Mouse (Mus musculus): ENCODE measurements around the gene Gpbp1.
A peak's percentile ranks its signal among the peaks of the same experiment; 100 is the strongest.

Gpbp1 gene

DNA sequence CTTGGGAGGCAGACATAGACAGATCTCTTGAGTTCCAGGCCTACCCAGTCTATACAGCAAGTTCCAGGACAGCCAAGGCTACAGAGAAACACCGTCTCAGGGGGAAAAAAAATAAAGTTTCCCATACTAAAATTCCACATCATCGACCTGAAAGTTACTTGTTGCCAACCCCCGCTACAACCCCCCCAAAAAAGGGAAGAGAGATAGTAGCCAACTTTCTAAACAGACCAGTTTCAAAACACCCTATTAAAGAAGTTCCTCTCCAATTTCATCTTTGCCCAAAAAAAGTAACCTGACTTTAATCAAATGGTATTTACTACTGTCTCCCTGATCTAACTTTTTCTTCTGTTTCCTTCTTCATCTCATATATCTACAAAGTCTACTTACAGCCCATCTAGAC, 22.6 kb downstream of the Gpbp1 start:
- no peak for DNase-seq (ENCODE audit: low spot score)

DNA sequence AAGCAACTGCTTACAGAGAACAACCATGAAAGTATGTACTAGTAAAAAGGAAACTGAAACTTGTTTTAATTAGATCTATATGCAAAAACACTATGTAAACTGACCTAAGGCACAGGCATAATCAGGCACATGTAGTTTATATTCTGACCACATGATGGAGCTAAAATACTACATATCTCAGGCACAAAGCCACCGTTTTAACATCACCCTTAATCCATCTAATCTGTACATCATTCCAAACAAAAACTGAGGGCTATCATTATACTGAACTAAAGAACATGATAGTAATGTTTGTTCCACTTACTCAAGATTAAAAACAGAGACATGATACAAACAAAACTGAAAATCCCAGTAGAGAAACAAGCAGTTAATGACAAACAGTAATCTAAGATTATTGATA, 28.5 kb downstream of the Gpbp1 start:
- peak; percentile 68 for DNase-seq (ENCODE audit: low spot score)

DNA sequence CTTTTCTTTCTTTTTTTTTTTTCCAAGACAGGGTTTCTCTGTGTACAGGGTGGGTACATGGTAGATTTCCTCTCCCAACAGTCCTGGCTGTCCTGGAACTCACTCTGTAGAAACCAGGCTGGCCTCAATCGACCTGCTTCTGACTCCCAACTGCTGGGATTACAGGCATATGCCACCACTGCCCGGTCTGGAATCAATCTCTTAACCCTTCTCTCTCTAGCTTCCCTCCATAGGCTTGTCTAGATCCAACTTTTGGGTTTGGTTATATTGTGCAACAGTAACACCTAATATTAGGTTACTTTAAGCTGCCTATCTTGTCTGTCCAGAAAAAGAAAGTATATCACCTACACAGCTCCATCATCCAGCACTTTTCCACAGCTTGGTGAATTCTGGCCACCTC, 33.1 kb downstream of the Gpbp1 start:
- DNase-seq (ENCODE audit: low spot score): no peak

DNA sequence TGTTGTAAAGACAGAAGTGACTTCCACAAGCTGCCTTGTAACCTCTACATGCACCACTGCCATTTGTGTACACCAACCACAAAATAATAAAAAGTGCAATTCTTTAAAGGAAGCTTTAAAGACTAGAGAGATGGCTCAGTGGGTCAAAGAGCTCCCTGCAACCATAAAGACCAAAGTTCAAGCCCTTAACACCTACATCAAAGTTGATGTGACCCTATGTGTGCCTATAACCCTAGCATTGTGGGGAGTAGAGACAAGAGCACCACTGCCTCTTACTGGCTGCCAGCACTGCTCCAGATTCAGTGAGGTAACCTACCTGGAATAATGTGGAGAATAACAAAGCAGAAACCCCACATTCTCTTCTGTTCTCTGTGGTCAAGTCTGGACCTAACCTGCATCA, 45.6 kb downstream of the Gpbp1 start:
- DNase-seq (ENCODE audit: low spot score): no peak

DNA sequence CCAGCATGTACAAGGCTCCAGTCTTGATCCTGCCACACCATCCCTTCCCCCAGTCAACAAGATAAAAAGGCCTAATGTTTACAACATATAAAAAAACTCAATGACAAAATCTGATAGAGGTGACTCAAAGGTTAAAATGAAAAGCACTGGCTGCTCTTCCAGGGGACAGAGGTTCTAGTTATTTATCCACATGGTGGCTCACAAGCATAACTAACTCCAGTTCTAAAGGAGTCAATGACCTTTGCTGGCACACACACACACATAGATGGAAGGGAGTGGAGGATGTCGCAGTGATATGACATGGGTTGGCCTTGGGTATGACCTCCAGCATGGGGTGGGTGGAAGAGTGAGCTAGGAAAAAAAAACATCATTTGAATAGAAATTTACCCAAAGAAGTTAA, 58.7 kb downstream of the Gpbp1 start:
- no peak for DNase-seq (ENCODE audit: low spot score)

DNA sequence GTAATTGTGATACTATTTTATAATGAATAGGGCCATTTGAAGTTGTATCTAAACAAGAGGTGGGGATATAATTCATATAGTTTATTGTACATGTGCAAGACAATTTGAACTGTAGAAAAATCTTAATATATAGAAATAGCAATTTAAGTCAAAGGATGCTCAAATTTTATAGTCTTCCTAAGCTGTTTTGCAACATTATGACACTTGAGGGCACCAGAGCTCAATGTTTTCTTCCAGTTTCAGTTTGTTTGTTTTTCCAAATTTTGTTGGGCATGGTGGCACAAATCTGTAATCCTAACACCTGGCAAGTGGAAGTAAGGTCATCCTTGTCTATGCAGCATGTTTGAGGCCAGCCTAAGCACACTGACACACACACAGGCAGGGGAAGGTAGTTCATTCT, 68.6 kb downstream of the Gpbp1 start:
- DNase-seq (ENCODE audit: low spot score): no peak

DNA sequence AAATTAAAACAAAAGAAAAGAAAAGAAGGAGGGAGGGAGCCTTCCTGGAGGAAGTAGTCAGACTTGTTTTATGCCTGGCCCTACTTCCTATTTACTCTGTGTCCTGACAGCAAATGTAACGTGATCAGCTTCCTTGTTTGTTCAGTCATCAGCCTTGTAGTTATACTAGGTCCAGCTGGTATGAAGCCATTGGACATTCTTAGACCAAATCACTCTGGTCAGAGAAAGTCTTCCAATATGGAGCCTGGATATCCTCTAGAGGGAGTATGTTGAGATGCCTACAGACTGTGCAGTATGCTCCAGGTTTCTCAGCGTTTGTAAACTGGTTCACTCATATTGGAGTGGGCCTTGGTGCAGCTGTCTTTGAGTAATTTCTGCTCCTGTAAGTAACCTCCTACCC, 71.8 kb downstream of the Gpbp1 start:
- DNase-seq (ENCODE audit: low spot score): no peak

DNA sequence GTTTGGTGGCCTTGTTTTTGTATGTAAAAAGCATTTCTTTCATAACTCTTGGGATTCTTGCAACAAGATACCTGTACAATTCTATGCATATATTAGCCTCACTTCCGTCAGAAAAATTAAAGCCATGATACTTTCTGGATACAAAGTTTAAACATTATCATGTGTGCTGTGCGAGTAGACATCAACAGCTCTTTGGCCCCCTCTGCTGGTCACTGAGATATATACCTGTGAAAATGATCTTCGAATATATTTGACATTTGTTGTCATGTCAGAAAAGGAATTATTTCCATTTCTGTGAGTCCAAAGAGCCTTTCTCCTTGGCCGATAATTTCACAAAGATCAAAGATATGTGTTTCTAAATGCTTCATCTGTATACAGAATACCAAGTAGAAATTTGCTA, 76.8 kb downstream of the Gpbp1 start:
- DNase-seq (ENCODE audit: low spot score): peak; percentile 74

DNA sequence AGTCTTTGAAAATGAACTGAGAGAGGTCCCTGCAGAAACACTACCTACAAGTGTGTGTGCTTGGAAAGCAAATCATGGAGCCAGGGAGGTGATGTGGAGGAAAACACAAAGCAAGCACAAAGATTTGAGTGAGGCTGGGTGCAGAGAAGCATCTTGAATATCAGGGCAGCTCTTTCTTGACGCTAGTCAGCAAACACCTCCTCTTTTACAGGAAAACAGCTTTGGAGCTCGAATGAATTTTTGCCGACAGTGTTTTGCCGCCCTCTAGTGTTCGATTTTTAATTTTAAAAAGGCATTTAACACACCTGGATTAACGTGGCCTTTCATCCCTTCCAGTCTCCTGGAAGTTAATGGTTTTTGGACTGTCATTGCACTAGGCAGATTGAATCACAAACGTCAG, 79.1 kb downstream of the Gpbp1 start:
- DNase-seq (ENCODE audit: low spot score): peak; percentile 84

DNA sequence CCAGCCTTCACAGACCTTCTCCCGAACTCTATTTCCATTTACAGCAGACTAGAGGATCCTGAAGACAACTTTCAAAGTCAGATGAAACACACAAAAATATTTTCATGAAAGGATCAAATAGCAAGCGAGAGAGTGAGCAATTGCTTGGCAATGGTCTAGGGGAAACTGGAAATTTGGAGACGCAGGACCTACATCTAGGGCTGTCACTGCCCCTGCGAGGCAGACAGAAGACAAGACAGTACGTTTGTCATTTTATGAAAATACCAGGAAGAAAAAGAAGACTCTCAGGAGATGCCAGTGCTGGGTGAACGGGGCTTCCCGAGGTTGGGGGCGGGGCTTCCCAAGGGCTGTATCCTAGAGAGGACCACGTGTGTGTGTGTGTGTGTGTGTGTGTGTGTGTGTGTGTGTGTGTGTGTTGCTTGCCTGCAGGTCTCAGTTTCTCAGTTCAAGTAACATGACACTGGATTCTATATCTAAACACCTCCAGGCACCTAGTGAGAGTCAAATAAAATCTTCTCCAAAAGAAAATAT, 83.0 kb downstream of the Gpbp1 start:
- no peak for DNase-seq (ENCODE audit: low spot score)

DNA sequence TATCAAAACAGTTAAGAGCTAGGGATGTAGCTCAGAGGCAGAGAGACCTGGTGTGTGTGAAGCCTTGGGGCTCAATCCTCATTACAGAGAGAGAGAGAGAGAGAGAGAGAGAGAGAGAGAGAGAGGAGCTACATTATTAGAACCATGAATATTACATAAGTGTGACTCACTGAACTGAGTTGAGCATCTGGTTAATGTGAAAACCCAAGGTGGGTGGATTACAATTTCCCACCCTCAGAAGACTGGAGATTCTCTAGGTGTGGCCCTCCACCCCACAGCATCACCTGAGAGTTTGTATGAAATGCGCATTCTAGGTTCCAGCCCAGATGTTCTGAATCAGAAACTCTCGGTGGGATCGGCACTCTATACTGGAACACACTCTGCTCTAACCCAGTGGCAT, 84.0 kb downstream of the Gpbp1 start:
- no peak for DNase-seq (ENCODE audit: low spot score)

DNA sequence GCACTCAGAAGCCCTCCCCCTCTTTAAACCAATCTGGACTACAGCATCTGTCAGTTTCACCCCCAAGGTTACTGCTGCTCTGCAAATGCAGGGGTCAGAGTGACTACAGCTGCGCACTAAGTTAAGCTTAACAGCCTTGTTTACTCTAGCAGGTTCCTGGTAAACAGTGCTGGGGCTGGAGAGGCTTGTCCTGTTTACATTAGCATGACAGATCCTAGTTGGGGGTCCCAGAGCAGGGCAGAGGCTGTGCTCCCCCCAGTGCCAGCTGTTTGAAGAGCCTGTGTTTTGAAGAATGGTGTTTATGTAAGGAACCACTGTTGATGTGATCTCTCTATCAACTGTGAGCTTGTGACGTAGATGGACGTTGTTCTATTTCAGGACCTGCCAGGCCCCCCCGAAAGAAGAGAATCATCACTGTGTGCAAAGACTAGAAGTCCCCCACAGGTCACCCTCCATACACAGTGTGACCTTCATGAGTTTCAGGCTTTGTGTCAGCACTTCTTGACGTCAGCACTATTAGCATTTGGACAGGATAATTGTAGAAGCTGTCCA, 92.2 kb downstream of the Gpbp1 start:
- peak; percentile 44 for DNase-seq (ENCODE audit: low spot score)

DNA sequence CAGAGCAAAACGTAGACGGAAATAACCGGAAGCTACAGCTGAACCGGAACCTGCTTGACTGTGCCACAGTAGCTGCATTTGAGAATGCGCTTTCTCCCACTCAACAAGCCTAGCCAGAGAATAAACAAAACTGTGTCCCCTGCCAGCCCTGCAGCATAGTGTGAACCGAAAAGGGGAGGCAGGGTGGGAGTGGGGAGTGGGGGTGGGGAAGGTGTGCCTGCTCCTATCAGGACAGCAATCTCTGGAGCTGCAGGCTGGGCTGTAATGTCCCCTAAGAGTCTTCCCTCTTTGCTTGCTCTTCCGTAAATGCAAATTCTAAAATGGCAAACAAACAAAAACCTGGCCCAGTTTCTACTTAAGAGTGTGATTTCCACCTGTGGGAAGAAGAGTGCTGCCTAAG, 92.8 kb downstream of the Gpbp1 start:
- DNase-seq (ENCODE audit: low spot score): no peak

DNA sequence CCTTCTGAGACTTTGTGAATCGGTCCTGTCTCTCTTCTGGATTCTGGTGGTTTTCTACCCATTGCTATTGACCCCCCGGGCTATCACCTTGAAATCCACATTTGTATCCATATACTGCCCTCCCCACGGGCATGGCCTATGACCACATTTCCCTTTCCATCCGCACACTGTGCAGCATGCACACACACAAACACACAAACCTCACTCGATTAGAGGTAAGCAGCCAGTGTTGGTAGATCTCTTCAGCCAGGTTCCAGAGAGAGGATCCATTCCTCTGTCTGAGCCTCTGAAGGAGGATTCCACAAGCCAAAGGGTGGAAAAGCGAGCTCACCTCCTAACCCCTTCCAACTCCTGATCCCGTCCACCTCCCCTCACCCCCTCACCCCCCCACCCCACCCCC, 94.4 kb downstream of the Gpbp1 start:
- no peak for DNase-seq (ENCODE audit: low spot score)

DNA sequence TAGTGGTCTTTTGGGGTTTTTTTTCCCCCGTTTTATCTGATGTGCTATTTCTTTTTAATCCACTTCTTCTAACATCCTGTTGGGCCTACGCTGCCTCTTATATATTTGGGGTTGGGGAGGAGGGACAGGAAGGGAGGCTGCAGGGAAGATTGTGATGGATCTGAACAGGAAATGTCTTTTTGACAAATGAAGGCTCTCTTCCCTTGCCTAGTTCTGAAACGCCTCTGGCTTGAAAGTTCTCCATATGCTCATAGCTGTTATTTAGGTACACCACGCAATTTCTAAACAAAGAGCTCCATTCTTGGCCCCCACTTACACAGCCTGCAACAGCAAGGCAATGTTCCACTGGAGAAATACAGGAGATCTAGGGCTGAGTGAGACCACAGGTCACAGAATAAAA, 95.0 kb downstream of the Gpbp1 start:
- DNase-seq (ENCODE audit: low spot score): no peak

DNA sequence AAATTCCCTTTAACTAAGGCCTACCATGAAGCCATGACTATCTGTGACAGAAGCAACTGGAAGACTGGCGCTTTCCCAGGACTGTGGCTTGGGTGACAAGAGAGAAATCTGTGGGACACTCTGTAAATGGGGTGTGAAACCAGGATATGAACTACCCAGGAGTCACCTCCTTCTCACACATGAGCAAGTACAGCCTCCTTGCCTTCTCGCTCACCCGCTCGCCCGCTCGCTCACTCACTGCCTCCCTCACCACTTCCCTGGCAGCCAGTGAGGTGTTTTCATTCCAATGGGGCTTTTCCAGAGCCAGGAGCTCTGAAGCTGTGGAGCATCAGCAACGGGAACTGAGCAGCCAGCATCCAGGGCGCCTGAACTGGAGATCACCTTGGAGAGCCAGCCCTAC, 95.6 kb downstream of the Gpbp1 start:
- no peak for DNase-seq (ENCODE audit: low spot score)

DNA sequence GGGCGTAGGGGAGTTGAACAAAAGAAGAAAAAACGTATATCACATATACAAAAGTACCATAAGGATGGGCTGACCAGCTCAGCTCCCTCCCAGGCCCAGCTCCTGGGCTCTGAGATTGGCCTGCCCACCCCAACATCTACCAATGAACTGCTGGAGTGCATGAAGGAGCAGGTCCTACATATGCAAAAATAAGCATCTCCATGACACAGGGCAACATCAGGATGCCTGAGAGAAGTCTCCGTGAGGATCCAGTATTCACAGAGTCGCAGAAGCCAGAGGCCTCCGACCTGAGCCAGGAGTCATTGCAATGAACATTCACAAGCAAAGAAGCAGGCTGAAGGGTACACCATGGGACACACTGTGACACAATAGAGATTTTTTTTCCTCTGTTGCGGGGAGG, 96.5 kb downstream of the Gpbp1 start:
- no peak for DNase-seq (ENCODE audit: low spot score)

DNA sequence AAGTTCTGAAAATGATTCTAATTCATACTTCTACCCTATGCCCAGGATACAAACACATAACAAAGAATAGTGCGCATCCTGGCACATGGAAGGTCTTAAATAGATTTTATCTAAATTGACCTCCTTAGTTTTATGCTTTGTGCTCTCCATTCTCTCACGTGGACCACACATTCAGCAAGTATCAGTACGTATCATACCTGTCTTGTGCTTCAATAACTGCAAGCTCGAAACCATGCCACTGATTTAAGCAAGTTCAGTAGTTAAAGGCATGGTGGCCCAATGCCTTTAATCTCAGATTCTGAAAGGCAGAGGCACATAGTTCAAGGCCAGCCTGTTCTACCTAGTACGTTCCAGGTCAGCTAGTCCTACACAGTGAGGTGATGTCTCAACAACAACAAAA, 98.5 kb downstream of the Gpbp1 start:
- no peak for DNase-seq (ENCODE audit: low spot score)

DNA sequence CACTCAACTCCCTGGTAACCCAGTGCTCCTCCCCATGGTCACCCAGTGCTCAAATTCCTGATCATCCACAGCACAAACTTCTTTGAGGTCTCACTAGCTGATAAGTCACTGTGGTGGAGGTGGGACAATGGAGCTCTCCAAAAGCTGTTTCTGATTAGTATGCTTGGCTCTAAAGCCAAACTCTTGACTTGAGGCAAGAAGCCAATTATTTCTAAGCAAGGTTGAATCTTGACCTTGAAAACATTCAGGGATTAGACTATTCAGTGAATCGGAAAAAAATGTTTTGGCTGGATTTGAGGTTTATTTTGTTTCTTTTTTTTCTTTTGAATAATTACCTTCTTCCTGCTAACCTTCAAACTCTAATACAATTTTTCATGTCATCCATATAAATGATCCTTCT, 98.9 kb downstream of the Gpbp1 start:
- DNase-seq (ENCODE audit: low spot score): no peak

DNA sequence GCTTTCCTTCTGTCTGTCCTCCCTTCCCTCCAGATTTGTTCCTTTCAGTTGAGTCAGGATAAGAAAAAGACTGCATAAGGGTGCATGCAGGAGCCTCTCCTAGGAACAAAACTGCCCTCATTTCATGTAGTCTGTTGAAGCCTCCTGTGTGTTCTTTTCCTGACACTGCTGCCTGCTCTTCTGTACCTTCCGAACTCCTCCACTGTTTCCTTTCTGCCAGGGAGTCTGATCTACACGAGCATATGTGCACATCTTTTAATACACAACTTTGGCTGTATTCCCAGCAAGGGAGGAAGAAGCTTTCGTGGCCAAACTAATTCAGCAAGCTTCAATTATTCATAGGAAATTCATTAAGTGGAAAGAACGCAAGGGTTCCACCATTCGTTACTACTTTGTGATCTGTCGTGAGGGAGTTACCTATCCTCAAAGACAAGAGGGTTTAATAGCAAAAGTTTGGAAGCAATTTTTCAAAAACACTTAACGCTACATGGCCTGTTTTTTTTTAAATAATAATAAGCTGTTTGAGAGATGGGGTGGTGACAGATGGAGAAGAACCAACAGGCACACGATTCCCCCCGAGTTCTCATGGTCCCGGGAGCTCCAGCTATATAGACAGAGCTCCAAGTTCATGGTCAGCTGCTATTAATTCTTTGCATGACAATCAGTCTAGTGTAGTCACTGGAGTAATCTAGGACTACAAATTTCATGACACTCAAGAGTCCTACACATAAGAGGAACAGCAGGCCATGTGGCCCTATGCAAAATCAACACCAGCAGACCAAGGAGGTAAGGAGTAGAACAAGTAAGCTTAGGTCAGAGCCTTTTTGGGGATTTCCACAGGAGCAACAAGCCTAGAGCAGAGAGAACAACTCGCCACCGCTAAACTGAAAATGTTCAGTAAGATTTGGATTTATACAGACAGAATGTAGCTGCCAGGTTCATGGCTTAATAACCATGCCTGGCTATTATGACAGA, 105.6 kb downstream of the Gpbp1 start:
- no peak for DNase-seq (ENCODE audit: low spot score)

Measured in embryo, embryonic 10.5 days (tissue).